ENCODE assay signal across 9 mouse cellular contexts in genomic region chr2:161498449-161499096, GRCm38 (mm10).
DNase-seq lines count a peak whose midpoint lies in the region; ATAC-seq and TF ChIP-seq lines count a peak whose summit lies in the region.
"Had no signal": no experiment of that assay in that cellular context is flagged by ENCODE, and none has a peak within 500 bp of the region (broad histone marks: within the 10 kb centered on the region; RNA-seq: fewer than 3 reads in every experiment).

No protein-coding gene starts in this region.

- H3K4me1 ChIP-seq in limb, embryonic 11.5 days (ENCODE audit: control insufficient read depth, insufficient read depth, low read length), result no peaks in the 10 kb centered on the region
- H3K4me1 ChIP-seq in stomach, postnatal 0 days (replicated peaks; ENCODE audit: control insufficient read depth, insufficient read depth), result no peaks in the 10 kb centered on the region

- no peak for TF ChIP-seq EP300 in stomach, postnatal 0 days (optimal IDR thresholded peaks at IDR 0.05)

- no peak for TF ChIP-seq CTCF in stomach, postnatal 0 days (IDR thresholded peaks at IDR 0.05; ENCODE audit: low read depth)

- DNase-seq in cerebellum, postnatal 10 days, result peak; percentile 35 to 37
- no peak for DNase-seq in cerebellum, adult 11 months
- DNase-seq in right cerebral cortex, adult 2 months (ENCODE audit: low spot score in 2 of 2), result peak; percentile 13 to 34
- DNase-seq in right cerebral cortex, postnatal 36 days (ENCODE audit: low spot score in 2 of 2), result no peak
- DNase-seq in limb, embryonic 11.5 days (ENCODE audit: low spot score), result peak; percentile 37
- DNase-seq in stomach, postnatal 0 days (ENCODE audit: low spot score), result no peak
- DNase-seq in layer of hippocampus, adult 9-11 months, result no peak
- DNase-seq: kidney, adult 8-10 months had no signal

- H3K27me3 ChIP-seq in limb, embryonic 11.5 days (ENCODE audit: control insufficient read depth, insufficient read depth, low read length), result no peaks in the 10 kb centered on the region
- H3K27me3 ChIP-seq in stomach, postnatal 0 days (ENCODE audit: control insufficient read depth, insufficient read depth, low read length), result no peaks in the 10 kb centered on the region

- H3K4me3 ChIP-seq in limb, embryonic 11.5 days (ENCODE audit: low read depth, low read length), result peak overlapping the region; percentile 15; the same call in 1 of the 2 replicates
- no peak overlapping the region for H3K4me3 ChIP-seq in stomach, postnatal 0 days (ENCODE audit: low read depth, low read length)

- 18% methylated on average over 13 of the region's 13 CpGs for WGBS in limb, embryonic 11.5 days
- 18% methylated on average over 13 of the region's 13 CpGs for WGBS in stomach, postnatal 0 days

- H3K27ac ChIP-seq in limb, embryonic 11.5 days (replicated peaks; ENCODE audit: low read depth, low read length), result no peak overlapping the region
- no peak overlapping the region for H3K27ac ChIP-seq in stomach, postnatal 0 days (replicated peaks)

- H3K9me3 ChIP-seq in limb, embryonic 11.5 days (ENCODE audit: control insufficient read depth, low read length), result no peaks in the 10 kb centered on the region
- no peaks in the 10 kb centered on the region for H3K9me3 ChIP-seq in stomach, postnatal 0 days (ENCODE audit: control insufficient read depth, low read length)

- H3K36me3 ChIP-seq in limb, embryonic 11.5 days (ENCODE audit: control insufficient read depth, insufficient read depth, low read length), result no peaks in the 10 kb centered on the region
- H3K36me3 ChIP-seq in stomach, postnatal 0 days (ENCODE audit: control insufficient read depth, insufficient read depth, low read length), result no peaks in the 10 kb centered on the region

- H3K9ac ChIP-seq in limb, embryonic 11.5 days (ENCODE audit: low read length), result peak overlapping the region; percentile 35; the same call in 1 of the 2 replicates
- H3K9ac ChIP-seq in stomach, postnatal 0 days (ENCODE audit: low read length), result no peak overlapping the region

- H3K4me2 ChIP-seq in limb, embryonic 11.5 days (ENCODE audit: low read depth, severe bottlenecking), result peak overlapping the region; percentile 54
- peak overlapping the region; percentile 17; the same call in 1 of the 2 replicates for H3K4me2 ChIP-seq in stomach, postnatal 0 days (replicated peaks; ENCODE audit: low read depth)

- no peak for ATAC-seq in limb, embryonic 11.5 days (ENCODE audit: insufficient number of reproducible peaks, low FRiP score, low TSS enrichment, low read depth)
- no peak for ATAC-seq in stomach, postnatal 0 days (ENCODE audit: low FRiP score, low TSS enrichment)
- no peak for ATAC-seq in monocyte, adult 5-6 weeks (replicated peaks; ENCODE audit: insufficient number of reproducible peaks, low FRiP score, low TSS enrichment, poor library complexity, severe bottlenecking)

Comparison
In these comparisons a context has a peak if more than half of its experiments do, and no peak if none do; other contexts are left out.
1. DNase-seq: peak in cerebellum, postnatal 10 days (2 of 2), right cerebral cortex, adult 2 months (2 of 2) and limb, embryonic 11.5 days (single experiment); none in cerebellum, adult 11 months (single experiment), right cerebral cortex, postnatal 36 days (0 of 2), stomach, postnatal 0 days (single experiment) and layer of hippocampus, adult 9-11 months (single experiment).